Mouse (Mus musculus) limb, embryonic 10.5 days (tissue): ENCODE data around the gene Arl6ip5. TPM values are rescaled to one million over a fixed set of nuclear protein-coding genes. Genes with fewer than 3 reads are reported as not detected.

Source experiments
- DNase-seq: peaks from one replicate; pipeline ENCODE4 v3.0.0-alpha.2; 2017; ENCODE audit warnings: low spot score
- H3K27ac ChIP-seq: fragments of 300-500 bp; sonication (generic); 2 replicates; pipeline ENCODE4 v1.5.1; 2016; ENCODE audit warnings: mild to moderate bottlenecking
- H3K27me3 ChIP-seq: fragments of 300-500 bp; sonication (generic); 2 replicates; pipeline ENCODE4 v1.6.1; 2016; ENCODE audit warnings: low read depth, mild to moderate bottlenecking; ENCODE audit not compliant: poor library complexity, severe bottlenecking
- H3K36me3 ChIP-seq: fragments of 300-500 bp; sonication (generic); 2 replicates; pipeline ENCODE4 v1.6.1; 2016; ENCODE audit warnings: mild to moderate bottlenecking, moderate library complexity
- H3K4me1 ChIP-seq: fragments of 300-500 bp; sonication (generic); 2 replicates; pipeline ENCODE4 v1.6.1; 2016
- H3K4me3 ChIP-seq: fragments of 300-500 bp; sonication (generic); 2 replicates; pipeline ENCODE4 v1.5.1; 2016; ENCODE audit warnings: mild to moderate bottlenecking, moderate library complexity
- H3K9me3 ChIP-seq: fragments of 300-500 bp; sonication (generic); replicated peaks from 2 replicates; pipeline ENCODE4 v1.6.1; 2016; ENCODE audit warnings: mild to moderate bottlenecking
- WGBS: fragments of 180-500 bp; shearing (Covaris S2); methylation state at CpG from one replicate; pipeline ENCODE4 v1.1.7; 2016; 5-methylcytosine and 5-hydroxymethylcytosine counted together
- polyA plus RNA-seq: library from polyadenylated mRNA; unstranded; fragments of >200 nt; fragmentation: Nextera tagmentation; extraction: Ambion mirVana; gene quantifications from 2 replicates; pipeline ENCODE4 v1.2.1, GENCODE M21; 2016

Gene Arl6ip5
- polyA plus RNA-seq, 1 experiment from 2014 or later, result 27.5 TPM

- WGBS, result 87% methylated on average over 4 of the region's 4 CpGs
- H3K27me3 ChIP-seq, result 0 out of 2 replicates have a peak, but pooled peaks cover 6% of the 10 kb centered on the region
- H3K36me3 ChIP-seq, result no peaks in the 10 kb centered on the region
- no peak for DNase-seq
- H3K9me3 ChIP-seq, result no peaks in the 10 kb centered on the region
- H3K27ac ChIP-seq, result no peak overlapping the region; the same call in 1 of the 2 replicates
- peaks cover 26% of the 10 kb centered on the region for H3K4me1 ChIP-seq
- no peak overlapping the region for H3K4me3 ChIP-seq
These were observed 738 bp upstream of the Arl6ip5 start for GRCm38 (mm10) chr6:97209751-97210150.

GRCm38 (mm10) chr6:97210962-97211601, 593 bp downstream of the Arl6ip5 start:
- 0 out of 2 replicates have a peak, but pooled peaks cover 6% of the 10 kb centered on the region for H3K27me3 ChIP-seq
- peaks cover 26% of the 10 kb centered on the region for H3K4me1 ChIP-seq
- H3K9me3 ChIP-seq, result no peaks in the 10 kb centered on the region
- peak overlapping the region; percentile 66 for H3K4me3 ChIP-seq
- peaks cover 6% of the 10 kb centered on the region; the same call in 1 of the 2 replicates for H3K36me3 ChIP-seq
- DNase-seq, result no peak
- WGBS, result 8% methylated on average over 22 of the region's 22 CpGs
- peak overlapping the region; percentile 75 for H3K27ac ChIP-seq

DNA sequence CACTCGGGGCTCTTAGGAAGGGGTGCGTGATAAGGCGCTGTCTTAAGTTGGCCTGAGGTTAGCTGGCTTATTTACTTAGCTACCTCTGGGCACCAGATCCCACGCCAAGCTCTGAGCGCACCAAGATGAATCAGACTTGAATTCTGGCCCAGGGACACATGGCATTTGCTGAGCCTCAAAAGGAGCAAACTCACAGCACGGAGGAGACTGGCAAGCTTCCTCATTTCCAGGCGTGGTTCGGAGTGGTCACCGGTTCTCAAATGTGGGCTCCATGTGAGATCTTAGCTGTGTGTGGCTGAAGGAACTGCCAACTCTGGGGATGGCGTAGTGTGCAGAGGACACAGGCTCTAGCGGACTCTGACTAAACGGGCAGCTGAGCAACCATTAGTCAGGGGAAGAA, 1.5 kb downstream of the Arl6ip5 start:
- no peak for DNase-seq

GRCm38 (mm10) chr6:97216154-97216821, 5.8 kb downstream of the Arl6ip5 start:
- 82% methylated on average over 4 of the region's 4 CpGs for WGBS
- Histone ChIP-seq H3K9me3 (no peaks in the 10 kb centered on the region), H3K27me3 (0 out of 2 replicates have a peak, but pooled peaks cover 6% of the 10 kb centered on the region), H3K36me3 (peaks cover 6% of the 10 kb centered on the region; the same call in 1 of the 2 replicates), H3K27ac (no peak overlapping the region), H3K4me1 (peaks cover 11% of the 10 kb centered on the region), H3K4me3 (no peak overlapping the region)
- DNase-seq, result no peak

More for the DNA sequence above, 1.5 kb downstream of the Arl6ip5 start:
- Histone ChIP-seq H3K27me3 (0 out of 2 replicates have a peak, but pooled peaks cover 6% of the 10 kb centered on the region), H3K4me3 (peak overlapping the region; percentile 66; the same call in 1 of the 2 replicates), H3K4me1 (peaks cover 26% of the 10 kb centered on the region), H3K9me3 (no peaks in the 10 kb centered on the region), H3K27ac (no peak overlapping the region), H3K36me3 (peaks cover 6% of the 10 kb centered on the region; the same call in 1 of the 2 replicates)
- 81% methylated on average over 12 of the region's 12 CpGs for WGBS

DNA sequence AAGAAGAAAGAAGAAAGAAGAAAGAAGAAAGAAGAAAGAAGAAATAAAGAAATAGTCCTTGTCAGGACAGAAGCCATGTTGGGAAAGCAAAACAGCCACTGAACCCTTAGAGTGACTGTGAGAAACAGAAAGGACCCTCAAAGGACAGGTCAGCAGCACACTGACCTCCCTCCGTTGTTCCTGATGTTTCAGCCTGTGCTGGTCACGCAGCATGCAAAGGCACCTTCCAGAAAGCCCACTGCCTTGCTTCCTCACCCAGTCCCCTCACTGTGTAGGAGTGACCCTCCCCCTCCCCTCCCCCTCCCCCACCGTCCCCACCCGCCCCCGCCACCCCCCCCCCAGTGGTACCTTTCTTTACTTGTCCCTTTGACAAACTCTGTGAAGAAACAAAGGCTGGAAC, 10.2 kb downstream of the Arl6ip5 start:
- Histone ChIP-seq H3K4me3 (no peak overlapping the region), H3K27me3 (no peaks in the 10 kb centered on the region), H3K9me3 (no peaks in the 10 kb centered on the region), H3K4me1 (peaks cover 22% of the 10 kb centered on the region; the same call in 1 of the 2 replicates), H3K27ac (no peak overlapping the region), H3K36me3 (no peaks in the 10 kb centered on the region)
- 76% methylated on average over 3 of the region's 5 CpGs for WGBS
- peak; percentile 5 for DNase-seq

DNA sequence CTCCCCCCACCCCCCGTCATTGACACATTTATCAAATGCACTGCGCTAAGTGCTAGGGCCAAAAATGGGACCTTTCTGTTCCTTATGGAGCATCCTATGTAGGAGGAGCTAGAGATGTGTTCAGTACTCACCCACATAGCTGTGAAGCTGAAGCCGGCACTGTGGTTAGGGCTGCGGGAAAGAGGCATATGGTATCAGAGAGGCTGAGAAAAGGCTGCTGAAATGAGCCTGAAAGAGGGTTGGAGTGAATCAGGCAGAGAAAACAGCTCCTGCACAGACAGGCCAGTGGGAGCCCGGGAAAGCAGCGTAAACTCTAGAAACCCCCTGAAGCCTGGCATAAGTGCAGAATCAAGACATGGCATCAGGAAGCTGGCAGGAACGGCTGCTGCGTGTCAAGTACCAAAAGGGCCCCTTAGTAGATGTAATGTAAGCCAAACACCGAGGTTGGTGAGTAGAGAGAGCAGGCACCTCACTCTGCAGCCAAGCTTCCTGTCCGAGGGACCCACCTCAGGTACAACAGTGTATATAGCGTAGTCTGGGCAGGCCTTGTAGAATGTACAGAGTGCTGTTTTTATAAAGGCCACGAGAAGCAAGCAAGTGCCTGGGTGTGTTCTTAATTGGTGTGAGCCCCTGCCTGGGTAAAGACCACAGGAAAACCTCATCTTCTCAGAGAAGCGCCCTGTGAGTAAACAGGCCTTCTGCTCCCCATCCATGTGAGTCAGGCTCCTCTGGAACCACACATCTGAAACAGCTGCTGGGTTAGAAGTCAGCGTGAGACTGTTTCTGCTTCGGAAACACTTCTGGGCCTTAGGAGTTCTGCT, 10.9 kb downstream of the Arl6ip5 start:
- Histone ChIP-seq H3K27me3 (no peaks in the 10 kb centered on the region), H3K4me1 (peaks cover 22% of the 10 kb centered on the region; the same call in 1 of the 2 replicates), H3K36me3 (no peaks in the 10 kb centered on the region), H3K9me3 (no peaks in the 10 kb centered on the region), H3K27ac (peak overlapping the region; percentile 42; the same call in 1 of the 2 replicates), H3K4me3 (no peak overlapping the region)
- WGBS, result 76% methylated on average over 15 of the region's 15 CpGs
- peak; percentile 28 for DNase-seq

DNA sequence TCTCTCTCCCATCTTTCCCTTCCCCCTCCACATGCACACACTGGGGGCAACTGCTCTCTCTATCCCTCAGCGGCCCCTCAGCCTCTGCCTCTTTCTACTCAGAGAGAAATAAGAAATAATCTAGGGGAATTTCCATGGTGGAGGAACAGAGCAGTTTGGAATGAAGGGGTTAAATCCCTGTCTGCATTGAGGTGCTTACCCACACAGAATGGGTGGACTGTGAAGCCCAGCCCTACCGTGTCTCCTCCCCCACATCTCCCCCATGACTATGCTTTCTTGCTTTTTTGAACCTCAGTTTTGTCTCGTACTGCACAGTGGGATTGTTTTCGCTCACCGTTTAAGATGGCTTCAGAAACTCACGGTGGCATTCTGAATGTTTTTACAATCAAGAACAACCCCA, 11.8 kb downstream of the Arl6ip5 start:
- Histone ChIP-seq H3K4me3 (no peak overlapping the region), H3K9me3 (no peaks in the 10 kb centered on the region), H3K27me3 (no peaks in the 10 kb centered on the region), H3K4me1 (peaks cover 22% of the 10 kb centered on the region; the same call in 1 of the 2 replicates), H3K27ac (peak overlapping the region; percentile 42; the same call in 1 of the 2 replicates), H3K36me3 (no peaks in the 10 kb centered on the region)
- DNase-seq, result peak; percentile 15
- 65% methylated on average over 6 of the region's 6 CpGs for WGBS

DNA sequence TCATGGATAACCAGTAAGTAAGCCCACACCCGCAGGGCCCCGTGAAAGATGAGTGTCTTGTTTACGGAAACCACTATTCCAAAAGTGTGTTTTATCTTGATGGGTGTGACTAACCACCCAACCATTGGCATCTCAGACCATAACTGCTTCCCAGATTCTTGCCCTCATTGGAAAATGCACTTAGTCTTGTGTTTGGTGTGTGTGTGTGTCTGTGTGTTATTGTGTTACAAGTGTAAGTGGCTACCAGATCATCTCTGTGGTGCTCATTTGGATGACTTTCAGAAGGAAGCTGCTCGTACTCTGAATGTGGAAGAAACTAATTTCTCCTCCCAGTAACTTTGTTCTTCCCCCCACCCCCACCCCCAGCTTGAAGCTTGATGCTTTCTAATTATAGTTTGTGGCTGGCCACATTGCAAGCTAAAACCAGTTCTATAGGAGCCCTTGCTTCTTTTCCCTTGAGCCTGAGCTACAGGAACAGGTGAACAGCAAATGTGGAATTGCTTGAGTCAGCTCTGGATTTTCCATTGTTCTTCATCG, 12.5 kb downstream of the Arl6ip5 start:
- no peaks in the 10 kb centered on the region for H3K9me3 ChIP-seq
- no peaks in the 10 kb centered on the region for H3K27me3 ChIP-seq
- peak; percentile 28 for DNase-seq
- peaks cover 22% of the 10 kb centered on the region; the same call in 1 of the 2 replicates for H3K4me1 ChIP-seq
- H3K4me3 ChIP-seq, result no peak overlapping the region
- H3K36me3 ChIP-seq, result no peaks in the 10 kb centered on the region
- no peak overlapping the region for H3K27ac ChIP-seq
- 74% methylated on average over 5 of the region's 5 CpGs for WGBS

DNA sequence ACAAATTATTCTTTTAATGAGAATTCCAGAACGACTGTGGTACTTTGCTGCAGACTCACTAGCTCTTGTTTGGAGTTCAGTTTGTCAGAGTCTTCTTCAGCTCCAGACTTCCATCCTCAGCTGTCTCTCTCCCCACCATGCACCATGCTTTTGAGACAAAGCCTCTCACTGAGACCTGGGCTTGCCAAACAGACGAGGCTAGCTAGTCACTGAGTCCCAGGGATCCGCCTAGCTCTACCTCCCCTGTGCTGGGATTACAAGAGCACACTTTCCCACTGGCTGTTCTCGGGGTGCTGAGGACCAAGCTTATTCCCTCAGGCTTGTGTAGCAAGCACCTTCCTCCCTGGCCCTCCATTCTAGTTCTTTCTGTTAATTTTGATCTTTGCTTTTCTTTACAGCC, 13.1 kb downstream of the Arl6ip5 start:
- H3K27me3 ChIP-seq, result no peaks in the 10 kb centered on the region
- no peaks in the 10 kb centered on the region for H3K9me3 ChIP-seq
- H3K27ac ChIP-seq, result 0 out of 2 replicates have a peak overlapping the region, but pooled peaks have one; percentile 25
- peaks cover 22% of the 10 kb centered on the region; the same call in 1 of the 2 replicates for H3K4me1 ChIP-seq
- 81% methylated on average over 4 of the region's 4 CpGs for WGBS
- H3K4me3 ChIP-seq, result no peak overlapping the region
- DNase-seq, result peak; percentile 23
- no peaks in the 10 kb centered on the region for H3K36me3 ChIP-seq

GRCm38 (mm10) chr6:97224505-97224904, 14.0 kb downstream of the Arl6ip5 start:
- H3K4me1 ChIP-seq, result peaks cover 22% of the 10 kb centered on the region; the same call in 1 of the 2 replicates
- H3K27me3 ChIP-seq, result no peaks in the 10 kb centered on the region
- H3K27ac ChIP-seq, result no peak overlapping the region
- no peak overlapping the region for H3K4me3 ChIP-seq
- peaks cover 2% of the 10 kb centered on the region; the same call in 1 of the 2 replicates for H3K36me3 ChIP-seq
- no peaks in the 10 kb centered on the region for H3K9me3 ChIP-seq
- WGBS, result 97% methylated on average over 8 of the region's 8 CpGs
- no peak for DNase-seq

DNA sequence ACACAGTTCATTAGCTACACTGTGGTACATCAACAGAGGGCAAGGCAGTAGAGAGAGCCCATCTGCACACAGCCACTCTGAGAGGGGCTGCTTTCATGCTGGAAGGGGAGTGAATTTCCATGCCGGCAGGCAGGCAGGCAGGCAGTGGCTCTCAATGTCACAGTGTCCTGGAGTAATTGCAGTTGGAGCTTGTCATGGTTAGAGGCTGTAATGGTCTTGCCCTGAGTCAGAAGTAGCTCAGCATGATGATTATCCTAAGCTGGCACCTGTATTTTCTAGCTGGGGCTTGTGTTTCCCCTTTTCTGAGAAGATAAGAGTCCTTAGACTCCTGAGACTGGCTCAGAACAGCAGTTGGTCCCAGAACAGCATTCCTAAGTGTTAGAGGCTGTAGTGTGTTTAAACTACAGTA, 15.6 kb downstream of the Arl6ip5 start:
- Histone ChIP-seq H3K27ac (no peak overlapping the region), H3K4me1 (peaks cover 22% of the 10 kb centered on the region; the same call in 1 of the 2 replicates), H3K4me3 (no peak overlapping the region), H3K36me3 (peaks cover 6% of the 10 kb centered on the region; the same call in 1 of the 2 replicates), H3K9me3 (no peaks in the 10 kb centered on the region), H3K27me3 (no peaks in the 10 kb centered on the region)
- DNase-seq, result no peak
- WGBS, result 69% methylated on average over 1 of the region's 1 CpGs
